Mouse (Mus musculus): ENCODE results near the gene Armh3.

DNA sequence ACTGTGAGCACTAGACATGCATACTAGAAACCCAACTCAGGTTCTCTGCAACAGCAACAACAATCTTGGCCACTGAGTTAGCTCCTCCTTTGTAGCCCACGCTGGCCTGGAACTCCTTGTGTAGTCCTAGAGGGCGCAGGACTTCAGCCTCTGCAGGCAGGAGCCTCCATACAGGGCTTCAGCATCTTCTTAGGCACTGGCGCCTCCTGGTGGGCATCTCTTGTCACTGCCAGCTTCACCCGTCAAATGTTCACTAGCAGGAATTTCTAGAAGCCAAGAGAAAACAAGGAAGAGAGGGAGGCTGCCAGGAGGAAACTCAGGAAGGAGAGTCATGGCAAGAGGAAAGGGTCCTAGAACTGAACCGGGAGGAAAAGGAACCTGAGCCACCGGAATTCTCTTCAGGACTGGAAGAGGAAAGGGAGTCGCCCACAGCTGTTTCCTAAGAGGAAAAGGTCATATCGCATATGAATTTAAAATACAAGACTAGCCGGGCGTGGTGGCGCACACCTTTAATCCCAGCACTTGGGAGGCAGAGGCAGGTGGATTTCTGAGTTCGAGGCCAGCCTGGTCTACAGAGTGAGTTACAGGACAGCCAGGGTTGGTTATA is 16.4 kb upstream of the Armh3 start:
- TF ChIP-seq CTCF (IDR thresholded peaks at IDR 0.05; ENCODE audit: extremely low read depth, insufficient read depth, low read length) (peak; percentile 96), POLR2A (IDR thresholded peaks at IDR 0.05; ENCODE audit: extremely low read depth, insufficient read depth, low read length) (no peak)

Measured in cortical plate, adult 2 months (tissue).